Mouse (Mus musculus) c-Kit-negative CD71-positive TER-119-positive erythroid progenitor cells, embryonic 14.5 days (primary cell): Measurements from ENCODE around the gene BC107364.
"Not testable (repeated sequence)": the region's sequence is repeated elsewhere in the genome, so short reads cannot be mapped to it uniquely, and the experiment has no call there.

Experiments used
- DNase-seq: peaks from one replicate; pipeline ENCODE4 v3.0.0-alpha.2; 2013; ENCODE audit warnings: low read depth, low spot score

BC107364 gene

GRCm38 (mm10) chr3:96451181-96451737 lies 847 bp downstream of the BC107364 start:
- not testable (repeated sequence) for DNase-seq

- not testable (repeated sequence) for DNase-seq
Measured at GRCm38 (mm10) chr3:96450586-96450896, 1.6 kb downstream of the BC107364 start.

- DNase-seq: not testable (repeated sequence)
Measured at GRCm38 (mm10) chr3:96449762-96450585, 2.1 kb downstream of the BC107364 start.

- DNase-seq: no peak
Measured at GRCm38 (mm10) chr3:96445436-96445835, 6.7 kb downstream of the BC107364 start.

GRCm38 (mm10) chr3:96440578-96440977 lies 11.5 kb downstream of the BC107364 start:
- peak; percentile 77 for DNase-seq

GRCm38 (mm10) chr3:96435557-96436091 lies 16.5 kb downstream of the BC107364 start:
- peak; percentile 42 for DNase-seq

GRCm38 (mm10) chr3:96432207-96432606 lies 19.9 kb downstream of the BC107364 start:
- no peak for DNase-seq

GRCm38 (mm10) chr3:96429819-96430132 lies 22.3 kb downstream of the BC107364 start:
- no peak for DNase-seq

GRCm38 (mm10) chr3:96428941-96429818 lies 22.9 kb downstream of the BC107364 start:
- peak; percentile 84 for DNase-seq

GRCm38 (mm10) chr3:96427761-96428462 lies 24.2 kb downstream of the BC107364 start:
- peak; percentile 73 for DNase-seq

- DNase-seq: peak; percentile 60
Measured at GRCm38 (mm10) chr3:96427311-96427710, 24.8 kb downstream of the BC107364 start.

- DNase-seq: no peak
Measured at GRCm38 (mm10) chr3:96426268-96426667, 25.8 kb downstream of the BC107364 start.

- not testable (repeated sequence) for DNase-seq
Measured at GRCm38 (mm10) chr3:96424447-96424846, 27.7 kb downstream of the BC107364 start.

GRCm38 (mm10) chr3:96423889-96424288 lies 28.2 kb downstream of the BC107364 start:
- DNase-seq: no peak

- no peak for DNase-seq
Measured at GRCm38 (mm10) chr3:96420796-96421195, 31.3 kb downstream of the BC107364 start.

GRCm38 (mm10) chr3:96418902-96419301 lies 33.2 kb downstream of the BC107364 start:
- not testable (repeated sequence) for DNase-seq

GRCm38 (mm10) chr3:96417850-96418815 lies 34.0 kb downstream of the BC107364 start:
- DNase-seq: no peak

- no peak for DNase-seq
Measured at GRCm38 (mm10) chr3:96416595-96416994, 35.5 kb downstream of the BC107364 start.

- no peak for DNase-seq
Measured at GRCm38 (mm10) chr3:96416056-96416455, 36.0 kb downstream of the BC107364 start.

GRCm38 (mm10) chr3:96414951-96415327 lies 37.2 kb downstream of the BC107364 start:
- no peak for DNase-seq
